Mouse (Mus musculus) right cerebral cortex, postnatal 14 days (tissue): ENCODE measurements around the gene Slc25a29.
"Not testable (repeated sequence)": the region's sequence is repeated elsewhere in the genome, so short reads cannot be mapped to it uniquely, and the experiment has no call there.

Source experiments
- DNase-seq: peaks from one replicate; pipeline ENCODE4 v3.0.0; 2022

Slc25a29 gene

DNA sequence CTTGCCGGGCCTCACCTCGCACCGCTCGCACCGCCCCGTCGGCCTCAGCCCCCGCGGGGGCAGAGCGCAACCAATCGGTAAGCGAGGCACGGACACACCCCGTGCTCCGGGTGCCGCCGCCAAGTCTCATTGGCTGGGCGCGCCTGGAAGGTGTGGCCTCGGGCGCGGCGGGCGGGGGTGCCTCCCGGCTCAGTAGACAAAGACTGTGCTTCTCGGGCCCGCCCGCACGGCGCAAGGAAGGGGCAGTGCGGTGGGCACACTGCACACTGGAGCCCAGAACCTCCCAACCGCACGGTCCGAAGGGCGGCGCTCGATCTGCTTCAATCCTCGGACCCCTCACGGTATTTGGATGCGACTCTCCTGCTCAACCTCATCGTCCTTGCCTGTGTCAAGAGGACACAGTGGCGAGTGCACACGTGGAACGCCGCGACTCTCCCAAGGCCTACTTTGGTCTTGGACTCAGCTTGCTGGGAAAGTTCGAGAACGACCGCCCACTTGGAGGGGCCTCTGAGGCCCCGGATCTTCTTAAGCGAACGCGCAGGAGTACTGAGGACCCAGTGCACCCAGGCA lies at the start of gene Slc25a29, which contains the start of gene Slc25a47:
Gene Slc25a29, minus strand, starts transcription at position 44 of the 570 bp plus-strand sequence.
Gene Slc25a47, plus strand, starts transcription at position 207 of the 570 bp plus-strand sequence.
- peak; percentile 96 for DNase-seq

DNA sequence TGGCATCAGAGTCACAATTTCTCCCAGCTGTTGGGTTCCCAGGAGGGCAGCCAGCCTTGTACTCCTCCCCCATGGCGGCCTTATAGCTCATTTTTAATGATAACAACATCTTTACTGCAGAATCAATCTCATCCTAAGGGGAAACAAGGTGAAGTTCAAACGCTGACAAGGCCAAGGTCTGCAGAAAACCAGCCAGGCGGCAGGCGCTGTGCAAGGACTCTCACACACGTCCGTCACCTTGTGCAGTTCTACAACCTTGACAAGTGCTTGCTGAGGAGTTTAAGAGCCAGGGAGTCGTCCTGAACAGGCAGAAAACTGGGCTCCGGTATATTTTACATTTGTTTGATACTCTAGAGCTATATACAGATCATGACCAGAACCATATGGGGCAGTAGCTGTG lies 47.1 kb upstream of the Slc25a29 start:
- no peak for DNase-seq

DNA sequence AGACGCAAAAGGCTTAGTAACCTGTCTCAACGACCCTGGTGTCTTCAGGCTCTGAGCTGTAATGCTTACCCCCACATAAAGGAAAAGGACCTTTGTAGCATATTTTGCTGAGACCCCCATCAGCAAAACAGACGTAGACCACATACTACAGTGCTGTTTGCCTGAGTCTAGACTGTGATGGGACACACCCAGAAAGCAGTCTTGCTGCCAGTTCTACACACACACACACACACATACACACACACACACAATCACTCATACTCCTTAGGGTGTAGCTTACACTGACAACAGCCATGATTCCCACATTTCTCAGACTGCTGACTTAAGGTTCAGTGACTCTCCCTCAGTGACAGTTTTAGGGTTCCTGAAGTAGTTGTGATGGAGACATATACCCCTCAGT lies 45.5 kb upstream of the Slc25a29 start:
- no peak for DNase-seq

DNA sequence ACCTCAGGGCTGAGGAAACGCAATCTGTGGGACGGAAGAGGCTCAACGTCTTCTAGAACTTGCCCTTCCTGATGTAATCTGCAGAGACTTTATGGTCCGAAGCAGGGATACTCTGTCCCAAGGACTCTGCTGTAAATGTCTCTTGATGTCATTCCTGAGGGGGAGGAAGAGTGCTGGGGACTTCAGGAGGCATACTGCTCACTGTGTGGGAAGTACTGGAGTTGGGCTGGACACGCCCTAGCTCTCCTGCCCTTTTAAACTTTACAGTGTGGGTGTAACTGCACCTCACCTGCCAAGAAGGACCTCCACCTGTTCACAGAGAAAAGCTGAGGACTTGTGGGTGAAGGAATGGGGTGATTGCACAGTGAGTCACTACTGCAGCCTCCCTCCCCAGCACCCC lies 44.9 kb upstream of the Slc25a29 start:
- DNase-seq: no peak

DNA sequence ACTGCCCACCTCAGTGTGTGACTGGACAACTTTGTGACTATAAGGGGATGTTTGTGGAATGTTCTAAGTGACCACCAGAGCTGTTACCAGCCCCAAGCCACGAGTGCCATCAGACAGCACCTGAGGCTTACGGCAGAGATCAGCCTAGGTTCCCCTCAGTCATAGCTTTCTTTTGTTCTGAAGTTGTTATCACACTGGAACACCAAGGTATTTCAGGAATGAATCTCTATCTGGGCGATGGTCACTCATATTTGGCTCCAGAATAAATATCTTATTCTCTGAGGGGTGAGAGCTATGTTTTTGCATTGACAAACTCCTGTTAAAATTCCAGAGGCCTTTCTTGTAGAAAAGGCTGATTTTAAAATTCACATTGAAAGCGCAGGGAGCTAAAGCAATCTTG lies 43.5 kb upstream of the Slc25a29 start:
- DNase-seq: no peak

DNA sequence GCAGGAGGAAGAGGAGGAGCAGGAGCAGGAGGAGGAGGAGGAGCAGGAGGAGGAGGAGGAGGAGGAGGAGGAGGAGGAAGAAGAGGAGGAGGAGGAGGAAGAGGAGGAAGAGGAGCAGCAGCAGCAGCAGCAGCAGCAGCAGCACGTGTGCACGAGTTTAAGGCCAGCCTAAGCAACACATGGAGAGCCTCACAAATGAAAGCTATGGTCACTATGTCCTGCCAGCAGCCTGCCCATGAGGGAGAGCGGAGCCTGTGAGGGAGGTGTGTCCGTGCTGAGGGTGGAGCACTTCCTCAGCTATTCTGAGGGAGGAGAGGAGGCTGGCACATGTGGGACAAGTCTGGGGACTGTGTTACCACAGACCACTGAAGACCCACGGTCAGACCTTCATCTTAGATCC lies 37.4 kb upstream of the Slc25a29 start:
- DNase-seq: no peak

DNA sequence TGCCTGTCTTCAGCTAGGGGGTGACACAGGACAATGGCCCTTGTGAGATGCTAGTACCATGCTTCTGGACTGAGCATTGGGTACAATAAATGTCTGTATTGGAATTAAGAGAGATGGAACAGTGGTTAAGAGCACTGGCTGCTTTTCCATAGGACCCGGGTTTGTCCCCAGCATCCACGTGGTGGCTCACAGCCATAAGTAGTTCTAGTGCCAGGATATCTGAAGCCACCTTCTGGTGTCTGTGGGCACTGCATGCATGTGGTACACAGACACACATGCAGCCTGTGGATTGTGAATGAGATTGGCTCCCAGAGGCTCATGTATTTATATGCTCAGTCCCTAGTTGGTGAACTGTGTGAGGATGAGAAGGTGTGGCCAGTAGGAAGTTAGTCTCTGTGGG lies 33.9 kb upstream of the Slc25a29 start:
- no peak for DNase-seq

DNA sequence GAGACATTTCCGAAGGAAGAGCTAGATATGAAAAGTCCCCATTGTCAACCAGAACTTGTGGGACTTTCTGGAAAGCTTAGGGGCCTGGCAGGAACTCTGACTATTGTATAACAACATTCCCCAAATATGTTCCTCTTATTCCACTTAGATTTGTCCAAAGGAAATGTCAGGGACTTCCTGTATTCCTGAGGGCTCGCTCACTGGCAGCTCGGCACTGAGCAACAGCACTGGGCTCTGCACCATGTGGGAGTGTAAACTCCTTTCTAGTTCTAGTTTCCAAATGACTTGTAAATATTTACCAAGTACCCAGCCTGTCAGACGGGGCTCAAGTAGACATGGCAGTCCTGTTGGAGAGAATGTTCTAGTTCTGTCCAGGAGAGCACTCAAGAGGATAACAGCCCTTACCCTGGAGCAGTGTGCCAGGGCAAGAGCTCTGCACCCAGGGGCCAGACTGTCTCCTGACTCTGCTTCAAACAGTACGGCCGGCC lies 29.4 kb upstream of the Slc25a29 start:
- DNase-seq: no peak

DNA sequence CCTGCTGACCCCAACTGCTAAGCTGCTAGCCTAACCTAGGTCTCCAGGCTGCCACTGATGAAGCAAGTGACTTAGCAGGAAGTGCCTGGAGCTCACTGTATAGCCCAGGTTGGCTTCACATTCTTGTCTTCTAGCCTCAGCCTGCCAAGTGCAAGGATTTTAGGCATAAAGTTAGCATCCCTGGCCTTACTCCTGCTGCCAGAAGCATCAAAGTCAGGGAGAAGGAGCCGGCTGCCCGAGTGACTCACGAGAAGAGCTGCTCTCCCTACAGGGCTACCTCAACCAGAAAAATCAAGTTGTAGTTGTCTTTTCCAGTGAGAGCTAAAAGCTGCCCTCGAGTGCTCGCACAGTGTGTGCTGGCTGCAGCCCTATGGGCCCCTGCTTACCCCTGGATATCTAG lies 22.8 kb upstream of the Slc25a29 start:
- no peak for DNase-seq

DNA sequence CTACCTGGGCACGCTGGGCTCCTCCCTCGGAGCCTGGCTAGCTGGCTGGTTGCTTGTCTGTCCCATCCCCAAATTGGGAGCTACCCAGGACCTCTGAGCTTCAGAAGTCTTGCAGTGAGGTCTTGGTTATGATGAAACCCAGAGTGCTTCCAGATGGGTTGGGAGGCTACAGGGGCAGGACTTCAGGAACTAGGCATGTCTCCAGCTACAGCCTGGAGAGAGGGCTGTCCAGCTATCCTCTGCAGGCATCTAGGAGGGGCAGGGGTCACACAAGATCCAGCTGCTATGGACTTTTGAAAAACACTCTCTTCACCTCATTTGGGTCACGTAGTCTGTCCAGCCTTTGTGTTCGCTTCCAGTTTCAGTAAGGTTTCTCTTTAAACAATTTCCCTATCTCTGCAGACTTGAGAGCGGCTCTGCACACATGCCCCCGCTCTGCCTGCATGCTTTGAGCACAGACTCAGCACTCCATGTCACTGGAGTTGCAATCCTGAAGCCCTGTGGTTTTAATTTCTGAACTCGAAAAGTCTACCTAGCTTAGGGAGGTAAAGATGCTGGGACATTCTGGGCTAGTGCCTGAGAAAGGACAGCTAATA lies 22.0 kb upstream of the Slc25a29 start:
- no peak for DNase-seq

DNA sequence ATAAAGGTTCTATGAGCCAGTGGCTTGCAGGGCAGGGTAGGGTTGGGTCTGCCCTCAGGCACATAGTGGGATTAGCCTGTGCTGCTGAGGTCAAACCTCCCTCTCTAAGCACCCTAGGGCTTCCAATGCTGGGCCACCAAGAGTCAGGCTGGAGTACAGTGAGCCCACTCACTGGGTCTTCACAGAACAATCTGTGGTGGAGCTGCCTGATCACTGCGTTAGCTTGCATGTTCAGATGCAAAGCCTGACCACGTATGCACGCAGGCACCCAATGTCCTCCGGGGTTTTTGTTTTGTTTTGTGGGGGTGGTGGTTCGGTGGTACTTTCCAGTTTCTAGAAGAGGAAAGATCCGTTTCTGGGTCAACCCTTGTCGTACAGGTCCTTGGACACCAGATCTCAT lies 21.4 kb upstream of the Slc25a29 start:
- no peak for DNase-seq

DNA sequence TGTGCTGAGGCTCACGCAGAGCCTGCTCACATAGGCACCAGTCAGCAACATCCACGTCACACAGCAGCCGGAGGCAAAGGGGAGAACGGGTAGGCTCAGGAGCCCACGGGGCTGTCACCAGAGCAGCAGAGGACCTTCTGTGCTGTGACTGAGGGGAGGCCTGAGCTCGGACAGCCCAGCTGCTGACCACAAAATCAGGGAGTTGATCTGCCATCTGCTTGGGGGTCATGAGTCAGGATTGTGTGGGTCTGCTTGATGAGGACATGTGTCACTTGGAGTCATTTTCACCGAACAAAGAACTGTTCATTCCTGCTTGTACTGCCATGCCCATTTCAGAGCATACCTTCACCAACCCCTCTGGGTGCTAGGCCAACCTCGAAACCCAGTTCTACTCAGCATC lies 20.5 kb upstream of the Slc25a29 start:
- DNase-seq: no peak

DNA sequence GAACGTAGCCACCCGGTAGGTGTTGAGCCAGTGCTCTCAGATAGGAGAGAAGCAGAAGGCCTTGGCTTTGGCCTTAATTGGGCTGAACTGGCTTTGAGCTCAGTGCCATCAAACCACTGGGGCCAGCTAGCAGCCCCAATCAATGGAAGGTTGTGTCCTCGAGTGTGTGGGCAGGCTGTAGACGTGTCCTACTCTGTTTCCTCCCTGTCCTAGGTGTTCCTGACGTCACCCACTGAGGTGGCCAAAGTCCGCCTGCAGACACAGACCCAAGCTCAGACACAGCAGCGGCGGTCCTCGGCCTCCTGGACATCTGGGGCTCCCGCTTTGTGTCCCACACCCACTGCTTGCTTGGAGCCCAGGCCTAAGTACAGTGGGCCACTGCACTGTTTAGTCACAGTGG lies 19.4 kb upstream of the Slc25a29 start:
- DNase-seq: no peak

DNA sequence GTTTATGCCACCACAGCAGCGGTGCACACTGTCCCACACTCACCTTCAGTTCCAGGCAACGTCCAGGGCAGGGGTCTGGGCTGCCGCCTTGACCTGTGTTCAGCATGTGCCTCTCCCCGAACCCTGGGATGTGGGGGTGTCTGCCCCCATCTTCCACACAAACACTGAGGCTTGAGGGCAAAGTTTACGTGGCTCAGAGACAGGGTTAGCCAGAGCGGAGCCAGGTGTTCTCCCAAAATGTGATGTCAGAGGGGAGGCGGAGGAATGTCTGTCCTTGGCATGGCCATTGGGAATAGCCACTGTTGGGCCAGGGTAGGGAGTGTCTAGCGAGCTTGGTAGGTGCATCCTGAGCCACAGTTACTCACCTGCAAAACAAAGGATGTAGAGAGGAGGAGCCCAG lies 17.1 kb upstream of the Slc25a29 start:
- no peak for DNase-seq

DNA sequence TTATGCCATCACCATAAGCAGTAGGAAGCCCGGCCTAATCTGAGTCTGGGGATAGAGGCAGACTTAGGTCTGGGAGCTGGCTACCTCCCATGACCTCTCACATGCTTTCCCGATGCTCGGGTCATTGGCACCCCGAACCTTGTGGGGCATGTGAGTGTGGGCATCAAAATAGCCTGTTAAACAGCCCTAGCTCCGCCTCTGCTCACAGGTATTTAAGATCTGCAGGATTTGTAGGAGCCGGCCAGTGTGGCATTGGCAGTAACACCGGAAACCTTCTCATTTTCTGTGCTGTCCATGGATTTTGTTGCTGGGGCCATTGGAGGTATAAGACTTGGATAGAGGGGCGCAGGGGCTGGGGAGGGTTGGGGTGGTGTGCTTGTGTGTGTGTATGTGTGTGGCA lies 15.2 kb upstream of the Slc25a29 start:
- DNase-seq: no peak

DNA sequence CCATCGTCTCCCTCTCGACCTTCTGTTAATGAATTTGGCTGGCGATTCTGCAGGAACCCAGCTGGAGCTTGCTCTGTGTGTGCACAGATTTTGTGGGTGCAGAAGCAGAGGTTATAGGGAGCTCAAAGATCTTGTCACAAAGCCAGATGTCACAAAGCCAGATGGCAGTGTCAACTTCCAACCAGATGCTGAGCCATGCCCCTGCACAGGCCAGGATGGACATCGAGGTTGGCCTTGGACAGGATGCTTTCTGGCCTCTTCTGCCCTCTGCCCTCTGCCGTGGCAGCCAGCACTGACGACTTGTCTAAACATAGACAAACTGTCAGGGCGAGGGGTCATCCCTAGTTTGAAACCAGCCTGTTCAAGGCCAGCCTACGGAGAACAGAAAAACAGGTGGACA lies 14.4 kb upstream of the Slc25a29 start:
- no peak for DNase-seq

DNA sequence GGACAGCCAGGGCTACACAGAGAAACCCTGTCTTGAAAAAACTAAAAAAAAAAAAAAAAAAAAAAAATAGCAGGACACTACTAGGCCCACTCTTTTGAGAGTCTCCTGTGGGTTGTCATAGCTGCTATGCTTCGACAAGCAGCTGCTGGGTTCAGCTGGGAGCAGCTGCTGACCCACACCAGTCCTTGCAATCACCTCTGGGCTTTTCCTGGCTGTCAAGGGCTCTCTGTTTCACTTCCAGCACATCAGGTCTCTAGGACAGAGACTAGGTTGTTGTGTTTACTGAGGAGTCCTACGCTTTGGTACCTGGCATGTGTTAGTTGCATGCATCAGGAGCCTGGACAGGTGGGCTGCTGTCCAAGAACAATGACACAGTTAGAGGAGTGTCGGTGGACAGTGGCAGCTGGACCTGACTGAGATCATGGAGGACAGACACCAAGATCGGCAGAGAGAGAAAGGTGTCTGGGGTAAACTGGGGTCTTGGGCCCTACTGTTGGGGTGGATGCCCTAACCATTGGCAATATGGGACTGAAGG lies 13.9 kb upstream of the Slc25a29 start:
- DNase-seq: no peak

DNA sequence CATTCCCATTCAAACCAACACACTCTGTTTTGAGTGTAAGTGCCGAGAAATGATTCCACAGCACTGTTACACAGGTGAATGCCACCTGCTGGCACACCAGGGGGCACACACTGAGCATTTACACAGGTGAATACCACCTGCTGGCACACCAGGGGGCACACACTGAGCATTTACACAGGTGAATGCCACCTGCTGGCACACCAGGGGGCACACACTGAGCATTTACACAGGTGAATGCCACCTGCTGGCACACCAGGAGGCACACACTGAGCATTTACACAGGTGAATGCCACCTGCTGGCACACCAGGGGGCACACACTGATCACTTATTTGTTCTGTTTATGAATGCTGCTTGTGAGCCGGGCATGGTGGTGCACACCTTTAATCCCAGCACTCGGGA lies 12.3 kb upstream of the Slc25a29 start:
- DNase-seq: not testable (repeated sequence)

DNA sequence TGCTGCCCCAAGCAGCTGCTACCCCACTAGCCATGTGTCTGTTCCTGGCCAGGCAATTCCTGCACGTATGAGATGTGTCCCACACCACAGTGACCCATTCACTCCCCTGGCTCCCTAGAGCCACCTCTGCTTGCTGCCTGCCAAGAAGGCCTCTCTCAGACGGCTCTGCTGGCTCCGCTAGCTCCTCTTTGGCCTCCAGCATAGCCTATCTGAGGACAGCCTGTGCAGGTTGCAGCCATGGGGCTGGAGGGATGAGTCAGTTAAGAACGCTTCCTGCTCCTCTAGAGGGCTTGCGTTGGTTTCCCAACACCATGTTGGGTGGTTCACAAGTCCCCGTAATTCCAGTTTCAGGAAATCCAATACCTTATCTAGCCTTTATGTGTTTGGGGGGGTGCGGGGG lies 7.0 kb upstream of the Slc25a29 start:
- no peak for DNase-seq

DNA sequence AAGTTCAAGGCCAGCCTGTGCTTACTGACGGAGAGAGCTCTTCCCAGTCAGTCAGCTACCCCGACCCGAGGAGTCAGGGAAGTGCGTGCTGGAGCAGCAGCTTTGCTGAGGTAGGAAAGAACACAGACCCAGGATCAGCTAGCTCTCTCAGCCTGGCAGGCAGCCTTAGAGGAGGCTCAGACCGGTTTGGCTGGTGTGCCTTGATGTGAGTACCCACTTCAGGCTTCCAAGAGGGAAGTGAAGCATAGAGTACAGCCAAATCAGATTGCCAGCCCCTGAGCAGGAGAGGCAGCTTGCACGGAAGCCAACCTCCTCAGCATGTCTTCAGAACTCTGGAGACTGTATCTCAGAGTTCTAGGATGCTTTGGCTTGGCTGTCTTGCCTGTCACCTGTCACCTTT lies 5.5 kb upstream of the Slc25a29 start:
- DNase-seq: no peak

DNA sequence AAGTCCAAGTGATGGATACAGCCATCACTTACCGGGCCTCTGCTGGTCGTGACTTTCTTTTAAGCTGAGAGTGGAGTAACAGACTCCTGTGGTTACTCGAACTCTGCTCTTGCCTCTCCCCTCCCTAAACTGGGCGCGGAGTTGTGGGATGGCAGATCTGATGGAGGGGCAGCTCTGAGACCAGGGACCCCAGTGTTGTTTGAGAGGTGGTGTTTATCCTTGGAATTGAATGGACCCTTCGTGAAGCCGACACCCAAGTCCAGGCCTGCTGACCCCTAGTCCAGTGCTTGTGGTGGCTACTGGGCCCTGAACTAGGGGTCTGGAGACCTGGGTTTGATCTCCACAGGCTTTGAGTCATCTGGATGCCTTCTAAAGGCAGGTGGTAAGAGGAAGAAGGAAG lies 1.0 kb upstream of the Slc25a29 start:
- DNase-seq: no peak

DNA sequence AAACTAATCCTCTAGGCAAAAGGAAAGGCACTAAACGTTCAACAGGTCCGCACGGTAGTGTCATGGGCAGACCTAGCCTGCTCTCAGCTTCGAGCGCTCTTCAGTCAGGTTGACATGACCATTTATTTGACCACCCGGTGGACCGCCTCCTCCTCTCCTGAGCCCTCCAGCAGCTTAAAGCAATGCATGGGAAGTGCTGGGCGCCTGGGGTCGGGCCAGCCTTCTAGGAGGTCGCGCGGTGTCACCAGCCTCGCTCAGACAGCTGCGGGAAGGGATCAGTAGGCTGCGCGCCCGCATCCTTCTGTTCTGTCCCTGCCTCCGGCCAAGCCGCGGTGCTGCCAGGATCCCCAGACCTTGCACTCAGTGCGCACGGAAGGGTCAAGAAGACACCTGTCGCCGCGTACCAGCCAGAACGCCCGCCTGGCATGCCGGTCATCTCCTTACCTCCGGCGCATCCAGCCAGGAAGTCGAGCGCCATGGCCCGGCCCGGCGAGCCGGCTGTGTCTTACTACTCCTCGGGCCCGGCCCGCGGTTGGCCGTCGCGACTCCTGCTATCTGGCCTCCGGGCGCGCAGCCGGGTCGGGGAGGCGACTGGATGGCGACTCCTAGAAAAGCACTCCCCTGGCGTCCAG lies 359 bp downstream of the Slc25a29 start:
- no peak for DNase-seq

DNA sequence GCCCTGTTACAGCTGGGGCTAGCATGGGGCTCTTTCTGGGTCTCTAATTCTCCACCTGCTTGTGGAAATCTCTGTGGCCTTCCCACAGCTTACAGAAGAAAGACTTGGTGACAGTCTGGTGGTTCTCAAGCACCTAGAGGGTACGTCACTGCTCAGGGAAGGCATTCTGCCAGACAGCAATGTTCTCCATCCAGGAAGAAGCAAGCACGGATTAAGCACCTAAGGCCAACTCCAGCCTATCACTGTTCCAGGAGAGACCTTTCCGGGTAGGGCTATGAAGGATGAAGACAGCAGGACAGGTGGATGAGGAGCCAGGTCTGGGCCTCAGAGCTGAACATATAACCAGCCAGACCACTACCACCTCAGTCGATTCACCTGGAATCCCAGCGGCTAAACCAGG lies 897 bp downstream of the Slc25a29 start:
- no peak for DNase-seq

DNA sequence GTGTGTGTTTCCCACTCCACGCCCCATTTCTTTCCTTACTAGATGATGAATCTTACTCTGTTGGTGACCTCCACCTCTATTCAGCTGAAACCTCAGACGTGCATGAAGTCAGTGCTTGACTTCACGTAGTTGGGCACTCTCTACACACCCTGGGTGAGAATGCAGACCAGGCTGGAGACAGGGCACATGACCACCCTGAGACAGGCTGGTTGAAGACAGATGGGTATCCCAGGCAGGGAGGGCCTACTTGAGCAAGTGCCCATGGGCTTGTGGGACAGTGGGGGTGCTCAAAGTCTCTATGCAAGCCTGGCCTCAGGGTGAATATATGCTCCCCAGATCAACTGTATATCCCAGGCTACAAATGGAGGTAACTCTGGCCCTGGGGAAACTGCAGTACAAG lies 1.3 kb downstream of the Slc25a29 start:
- no peak for DNase-seq
